19 mouse cellular contexts compared by ENCODE assay signal in genomic region chr9:57564609-57565008, GRCm38 (mm10). TPM values are rescaled to one million over a fixed set of nuclear protein-coding genes. Genes with fewer than 3 reads are reported as not detected.
"Had no signal": no experiment of that assay in that cellular context is flagged by ENCODE, and none has a peak within 500 bp of the region (broad histone marks: within the 10 kb centered on the region; RNA-seq: fewer than 3 reads in every experiment).

No protein-coding gene starts in this region.

- H3K27me3 ChIP-seq: limb, embryonic 15.5 days; liver, embryonic 13.5 days; lung, embryonic 15.5 days; megakaryocyte, embryonic 14.5 days; neural tube, embryonic 13.5 days; stomach, embryonic 15.5 days had no signal

- H3K9me3 ChIP-seq: limb, embryonic 15.5 days; liver, embryonic 13.5 days; lung, embryonic 15.5 days; megakaryocyte, embryonic 14.5 days; neural tube, embryonic 13.5 days; stomach, embryonic 15.5 days had no signal

- H3K9ac ChIP-seq: limb, embryonic 15.5 days; liver, embryonic 13.5 days; liver, postnatal 0 days; lung, embryonic 15.5 days; neural tube, embryonic 13.5 days; stomach, embryonic 15.5 days had no signal

- DNase-seq: layer of hippocampus, adult 9-11 months; layer of hippocampus, postnatal 36 days; liver, embryonic 13.5 days; liver, postnatal 0 days; lung, postnatal 14 days; right cerebral cortex, postnatal 14 days; thymus, adult 2 months; thymus, postnatal 25 days had no signal

- H3K4me2 ChIP-seq: limb, embryonic 15.5 days; liver, embryonic 13.5 days; lung, embryonic 15.5 days; midbrain, embryonic 11.5 days; neural tube, embryonic 13.5 days; stomach, embryonic 15.5 days had no signal

- ATAC-seq: liver, postnatal 0 days; midbrain, embryonic 16.5 days had no signal

- H3K4me3 ChIP-seq: limb, embryonic 15.5 days; liver, embryonic 13.5 days; lung, embryonic 15.5 days; neural tube, embryonic 13.5 days; stomach, embryonic 15.5 days had no signal

- H3K27ac ChIP-seq: liver, embryonic 13.5 days; macrophage had no signal

RNA-seq across cellular contexts. Expression of gene Cplx3, which starts 41.5 kb away (rescaled TPM):
- polyA plus RNA-seq: intestine, embryonic 14.5 days; limb, embryonic 11.5 days; limb, embryonic 15.5 days; liver, embryonic 13.5 days; liver, postnatal 0 days; lung, embryonic 15.5 days; macrophage; neural tube, embryonic 13.5 days; spleen, adult 2 months; stomach, embryonic 15.5 days had no signal
